Mouse (Mus musculus) large intestine, adult 2 months (tissue): ENCODE measurements around the gene Dph2. TPM values are rescaled to one million over a fixed set of nuclear protein-coding genes. Genes with fewer than 3 reads are reported as not detected.

ENCODE experiments used
- DNase-seq: peaks from one replicate; pipeline ENCODE4 v3.0.0-alpha.2; 2012; ENCODE audit warnings: low read depth, low spot score
- WGBS: fragments of 180-500 bp; shearing (Covaris S2); methylation state at CpG from one replicate; pipeline ENCODE4 v1.1.7; 2018; 5-methylcytosine and 5-hydroxymethylcytosine counted together
- polyA plus RNA-seq: library from polyadenylated mRNA; depleted of rRNA; stranded (reverse); fragments of >200 nt; gene quantifications from 2 replicates; pipeline ENCODE4 v1.2.3, GENCODE M21; 2012; rRNA removed

Dph2 gene
- polyA plus RNA-seq, 1 experiment, result 13.4 TPM

- no peak for DNase-seq
- 96% methylated on average over 4 of the region's 4 CpGs for WGBS
Observed at GRCm38 (mm10) chr4:117846261-117846660, 45.6 kb downstream of the Dph2 start.

- WGBS, result 86% methylated on average over 11 of the region's 11 CpGs
- DNase-seq, result no peak
Observed at GRCm38 (mm10) chr4:117845316-117845715, 46.5 kb downstream of the Dph2 start.

GRCm38 (mm10) chr4:117844467-117844866 is 47.4 kb downstream of the Dph2 start:
- DNase-seq, result no peak
- WGBS, result 90% methylated on average over 5 of the region's 5 CpGs

DNA sequence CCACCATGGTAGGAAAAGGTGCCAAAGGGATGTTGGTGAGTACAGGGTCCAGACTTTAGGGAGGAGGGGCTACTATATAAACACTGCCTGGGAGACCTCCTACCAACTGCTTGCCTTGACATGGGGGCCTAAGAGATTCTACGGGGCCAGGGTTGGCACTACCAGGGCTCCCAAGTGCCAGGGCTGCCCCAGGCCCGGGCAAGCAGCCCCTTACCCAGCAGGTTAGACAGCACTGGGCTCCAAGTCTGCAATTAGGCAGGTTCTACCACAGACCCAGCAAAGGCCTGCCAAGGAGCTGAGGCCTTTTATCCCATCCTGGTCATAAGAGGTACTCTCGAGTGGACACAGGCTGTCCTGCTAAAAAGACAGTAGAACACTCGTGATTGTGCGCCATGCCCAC is 48.7 kb downstream of the Dph2 start:
- DNase-seq, result no peak
- 93% methylated on average over 5 of the region's 5 CpGs for WGBS

GRCm38 (mm10) chr4:117841566-117841965 is 50.3 kb downstream of the Dph2 start:
- DNase-seq, result no peak
- WGBS, result 23% methylated on average over 3 of the region's 3 CpGs

DNA sequence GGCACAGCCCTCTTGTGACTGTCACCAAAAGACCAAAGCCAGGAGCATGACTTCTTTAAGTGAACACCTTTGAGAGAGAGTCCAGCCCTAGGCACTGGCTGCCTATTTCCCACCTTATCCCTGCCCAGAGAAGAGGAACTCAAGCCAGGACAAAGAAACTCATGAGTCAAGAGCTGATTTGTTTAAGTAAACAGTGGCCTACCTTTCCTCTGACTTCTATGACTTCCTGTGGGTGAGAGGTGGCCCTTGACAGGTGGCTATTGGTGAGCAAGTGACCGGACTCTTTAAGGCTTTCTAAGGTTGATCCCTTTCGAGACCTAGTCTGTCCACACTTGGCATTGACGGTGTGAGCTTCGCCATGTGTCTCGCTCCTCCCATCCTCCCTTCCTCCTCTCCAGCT is 51.0 kb downstream of the Dph2 start:
- DNase-seq, result no peak
- WGBS, result 54% methylated on average over 5 of the region's 5 CpGs

DNA sequence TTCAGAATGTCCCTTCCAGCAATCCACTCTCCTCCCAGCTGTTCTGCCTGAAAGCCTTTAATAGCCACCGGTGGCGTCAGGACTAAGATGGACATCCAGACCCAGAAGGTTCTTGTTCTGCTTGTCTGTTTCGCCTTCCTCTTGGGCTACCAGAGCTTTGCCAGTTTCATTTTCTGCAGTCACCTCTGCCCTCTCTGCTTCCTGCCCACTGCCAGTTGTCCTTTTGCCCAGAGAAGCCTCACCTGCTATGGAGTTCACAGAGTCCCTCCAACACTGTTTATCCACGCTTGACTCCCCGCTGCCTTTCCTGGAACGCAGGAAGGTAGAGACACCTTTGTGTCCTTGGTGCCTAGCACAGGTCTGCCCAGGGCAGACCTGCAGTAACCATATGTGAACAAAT is 52.5 kb downstream of the Dph2 start:
- no peak for DNase-seq
- 28% methylated on average over 6 of the region's 6 CpGs for WGBS

Other genes starting within 250 kb of the Dph2 start
- gene Dmap1, start 209.8 kb downstream of the Dph2 start, polyA plus RNA-seq, result 16.2 and 17.1 TPM in 2 replicates
- gene Gm12845, start 167.6 kb downstream of the Dph2 start, polyA plus RNA-seq, result not detected in 2 replicates
- gene Klf17, start 126.4 kb downstream of the Dph2 start, polyA plus RNA-seq, result 0.04 TPM in 2 replicates
- 15.7 and 22.3 TPM in 2 replicates for gene Slc6a9, start 57.5 kb downstream of the Dph2 start, polyA plus RNA-seq
- 1.3 and 1.6 TPM in 2 replicates for gene Ccdc24, start 19.5 kb downstream of the Dph2 start, polyA plus RNA-seq
- 6.2 and 6.8 TPM in 2 replicates for gene B4galt2, start 8.5 kb downstream of the Dph2 start, polyA plus RNA-seq
- gene Atp6v0b, start 4.7 kb downstream of the Dph2 start, polyA plus RNA-seq, result 364 and 392 TPM in 2 replicates
- gene Ipo13, start 23.0 kb upstream of the Dph2 start, polyA plus RNA-seq, result 41.0 and 42.9 TPM in 2 replicates
- 1.2 and 1.3 TPM in 2 replicates for gene Artn, start 37.7 kb upstream of the Dph2 start, polyA plus RNA-seq
- 11.1 and 12.2 TPM in 2 replicates for gene St3gal3, start 242.9 kb upstream of the Dph2 start, polyA plus RNA-seq